Mouse (Mus musculus) brown adipose tissue, adult 24 weeks (tissue): ENCODE results near the gene Trappc6b. TPM values are rescaled to one million over a fixed set of nuclear protein-coding genes. Genes with fewer than 3 reads are reported as not detected.

Experiments
- H3K27ac ChIP-seq: fragments of 200-500 bp; replicated peaks from 2 replicates; pipeline ENCODE4 v1.5.1; 2012; ENCODE audit warnings: low read depth, mild to moderate bottlenecking, low read length
- H3K4me1 ChIP-seq: fragments of 200-500 bp; 2 replicates; pipeline ENCODE4 v1.6.1; 2012; ENCODE audit warnings: low read length, mixed read lengths; ENCODE audit not compliant: control insufficient read depth, insufficient read depth, insufficient read length
- H3K4me3 ChIP-seq: fragments of 200-500 bp; 2 replicates; pipeline ENCODE4 v1.5.1; 2012; ENCODE audit warnings: low read depth, mild to moderate bottlenecking, low read length, moderate library complexity; ENCODE audit not compliant: insufficient read depth
- polyA plus RNA-seq: library from polyadenylated mRNA; stranded (reverse); fragments of >200 nt; gene quantifications from 2 replicates; pipeline ENCODE4 v1.2.4, GENCODE M21; 2012; ENCODE audit not compliant: missing spikeins, insufficient read depth, insufficient read length

Trappc6b gene
- polyA plus RNA-seq: 97.3 and 120 TPM in 2 replicates

GRCm38 (mm10) chr12:59060993-59061595 is at the start of gene Trappc6b:
Trappc6b (minus strand) TSS chr12:59061472.
- H3K27ac ChIP-seq: peak within 1 kb of the TSS; percentile 96
- H3K4me3 ChIP-seq: peak within 1 kb of the TSS; percentile 98
- peaks cover 18% of the 10 kb centered on the region for H3K4me1 ChIP-seq

GRCm38 (mm10) chr12:59107926-59108325 is 46.7 kb upstream of the Trappc6b start:
- Histone ChIP-seq H3K4me3 (no peak overlapping the region), H3K27ac (no peak overlapping the region), H3K4me1 (no peaks in the 10 kb centered on the region)

DNA sequence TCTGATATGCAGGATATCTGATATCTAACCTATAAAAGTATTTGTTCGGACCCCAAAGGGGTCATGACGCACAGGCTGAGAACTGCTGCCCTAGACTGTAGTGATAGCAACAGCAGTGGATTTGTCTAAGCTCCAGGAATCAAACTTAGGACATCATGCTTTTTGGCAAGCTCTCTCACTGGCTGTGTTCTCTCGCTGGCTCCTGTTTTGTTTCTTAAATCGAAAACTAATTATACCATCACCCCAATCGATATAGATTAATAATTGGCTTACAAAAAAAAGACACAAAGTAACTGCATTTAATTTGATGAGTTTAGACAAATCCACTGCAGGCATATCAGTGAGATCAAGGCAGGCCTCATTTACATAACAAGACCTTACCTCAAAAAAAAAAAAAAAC is 45.2 kb upstream of the Trappc6b start:
- H3K4me1 ChIP-seq: no peaks in the 10 kb centered on the region
- no peak overlapping the region for H3K27ac ChIP-seq
- no peak overlapping the region for H3K4me3 ChIP-seq

DNA sequence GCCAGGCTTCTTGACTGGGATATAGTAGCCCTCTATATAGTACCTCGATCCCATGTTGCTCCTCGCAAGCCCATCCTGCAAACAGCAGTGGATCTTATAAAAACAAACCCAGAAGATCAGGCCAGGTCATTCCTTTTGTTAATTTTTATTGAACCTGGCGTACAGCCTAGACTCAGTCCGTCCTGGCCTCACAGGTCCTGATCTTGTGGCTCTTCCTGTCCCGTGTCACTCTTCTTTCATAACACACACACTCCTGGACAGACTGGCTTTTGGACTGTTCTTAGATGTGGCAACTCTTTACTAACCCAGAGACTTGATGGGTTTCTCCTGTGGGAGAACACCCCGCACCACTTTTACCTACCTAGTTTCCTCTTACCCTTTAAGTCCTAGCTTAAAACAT is 44.6 kb upstream of the Trappc6b start:
- H3K4me1 ChIP-seq: no peaks in the 10 kb centered on the region
- no peak overlapping the region for H3K4me3 ChIP-seq
- H3K27ac ChIP-seq: no peak overlapping the region

GRCm38 (mm10) chr12:59104771-59105170 is 43.5 kb upstream of the Trappc6b start:
- no peaks in the 10 kb centered on the region for H3K4me1 ChIP-seq
- no peak overlapping the region for H3K4me3 ChIP-seq
- no peak overlapping the region for H3K27ac ChIP-seq

- Histone ChIP-seq H3K27ac (no peak within 1 kb of the TSS), H3K4me3 (no peak within 1 kb of the TSS), H3K4me1 (no peaks in the 10 kb centered on the region)
These were observed 34.1 kb upstream of the Trappc6b start, which contains the start of gene Mia2 for GRCm38 (mm10) chr12:59095104-59096025. Mia2 (plus strand) TSS chr12:59095799.

DNA sequence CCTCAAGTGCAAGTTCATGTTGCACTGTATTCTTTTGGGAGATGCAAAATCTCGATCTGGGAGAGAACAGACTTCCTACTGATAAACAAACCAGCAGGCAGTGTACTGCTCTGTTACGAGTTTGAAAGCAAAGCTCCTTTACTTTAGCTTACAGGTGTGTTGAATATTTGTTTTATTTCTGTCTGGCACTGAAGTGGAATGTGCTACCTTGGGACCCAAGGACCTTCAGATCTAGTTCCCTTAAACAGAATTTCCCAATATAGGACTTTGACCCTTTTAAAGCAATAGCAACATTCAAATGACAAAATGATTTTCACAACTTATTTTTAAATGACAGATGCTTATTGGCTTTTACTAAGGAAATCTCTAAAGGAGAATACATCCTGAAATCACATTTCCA is 32.3 kb upstream of the Trappc6b start:
- no peak overlapping the region for H3K27ac ChIP-seq
- no peaks in the 10 kb centered on the region for H3K4me1 ChIP-seq
- no peak overlapping the region for H3K4me3 ChIP-seq

GRCm38 (mm10) chr12:59086171-59086570 is 24.9 kb upstream of the Trappc6b start:
- H3K4me1 ChIP-seq: no peaks in the 10 kb centered on the region
- no peak overlapping the region for H3K27ac ChIP-seq
- H3K4me3 ChIP-seq: no peak overlapping the region

GRCm38 (mm10) chr12:59084446-59084845 is 23.2 kb upstream of the Trappc6b start:
- Histone ChIP-seq H3K4me3 (no peak overlapping the region), H3K27ac (no peak overlapping the region), H3K4me1 (no peaks in the 10 kb centered on the region)

DNA sequence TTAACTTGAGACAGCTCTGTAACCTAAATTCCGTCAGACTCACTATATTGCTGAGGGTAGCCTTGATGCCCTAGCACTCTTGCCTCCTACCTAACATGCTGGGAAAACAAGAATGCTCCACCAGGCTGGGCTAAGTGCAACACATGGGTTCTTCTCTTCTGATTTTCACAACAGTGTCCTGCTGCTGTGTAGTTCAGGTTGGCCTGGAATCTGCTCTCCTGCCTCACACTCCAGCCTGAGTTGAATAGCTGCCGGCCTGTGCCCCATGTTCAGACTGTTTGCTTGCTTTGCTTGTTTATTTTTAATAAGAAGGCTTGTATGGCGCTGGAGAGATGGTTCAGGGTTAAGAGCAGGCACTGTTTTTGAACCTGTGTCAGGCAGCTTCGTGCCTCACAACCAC is 19.2 kb upstream of the Trappc6b start:
- Histone ChIP-seq H3K4me3 (no peak overlapping the region), H3K4me1 (no peaks in the 10 kb centered on the region), H3K27ac (no peak overlapping the region)

DNA sequence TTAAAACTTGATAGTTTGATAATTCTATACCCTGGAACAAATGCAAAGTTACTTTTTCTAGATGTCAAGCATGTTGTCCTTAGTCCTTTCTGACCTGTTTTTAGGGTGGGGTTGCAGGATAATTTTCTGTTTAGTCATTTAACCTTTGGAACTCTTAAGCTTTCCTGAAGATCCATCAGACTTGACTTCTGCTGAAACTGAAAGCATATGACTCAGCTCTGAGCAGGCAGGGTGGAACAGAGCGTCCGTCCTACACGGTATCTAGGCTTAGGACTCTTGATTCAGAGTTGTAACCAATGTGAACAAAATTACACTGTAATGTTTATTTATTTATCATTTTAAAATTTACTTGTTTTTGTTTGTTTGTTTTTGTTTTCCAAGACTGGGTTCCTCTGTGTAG is 16.6 kb upstream of the Trappc6b start:
- H3K4me1 ChIP-seq: no peaks in the 10 kb centered on the region
- no peak overlapping the region for H3K27ac ChIP-seq
- H3K4me3 ChIP-seq: no peak overlapping the region

GRCm38 (mm10) chr12:59076996-59077395 is 15.7 kb upstream of the Trappc6b start:
- H3K4me1 ChIP-seq: no peaks in the 10 kb centered on the region
- H3K4me3 ChIP-seq: no peak overlapping the region

DNA sequence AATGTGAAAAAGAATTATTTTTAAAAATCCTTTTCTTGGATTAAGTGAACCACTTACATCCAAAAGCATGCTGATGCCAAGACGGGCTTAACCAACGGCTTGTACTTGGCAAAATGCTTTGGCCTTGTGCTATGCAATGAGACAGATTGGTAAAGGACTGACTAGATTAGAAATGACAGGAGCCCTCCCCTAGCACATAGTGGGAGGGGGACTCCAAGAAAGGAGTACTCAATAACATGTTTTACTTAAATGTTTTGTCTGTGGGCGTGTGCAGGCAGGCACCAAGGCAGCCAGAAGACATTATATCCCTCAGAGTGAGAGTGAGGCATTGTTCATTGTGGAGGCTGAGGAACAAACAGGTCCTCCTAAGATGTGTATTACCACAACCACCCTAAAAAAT is 12.8 kb upstream of the Trappc6b start:
- Histone ChIP-seq H3K4me3 (no peak overlapping the region), H3K4me1 (no peaks in the 10 kb centered on the region), H3K27ac (no peak overlapping the region)

More at GRCm38 (mm10) chr12:59076996-59077395, 15.7 kb upstream of the Trappc6b start:
- no peak overlapping the region for H3K27ac ChIP-seq

DNA sequence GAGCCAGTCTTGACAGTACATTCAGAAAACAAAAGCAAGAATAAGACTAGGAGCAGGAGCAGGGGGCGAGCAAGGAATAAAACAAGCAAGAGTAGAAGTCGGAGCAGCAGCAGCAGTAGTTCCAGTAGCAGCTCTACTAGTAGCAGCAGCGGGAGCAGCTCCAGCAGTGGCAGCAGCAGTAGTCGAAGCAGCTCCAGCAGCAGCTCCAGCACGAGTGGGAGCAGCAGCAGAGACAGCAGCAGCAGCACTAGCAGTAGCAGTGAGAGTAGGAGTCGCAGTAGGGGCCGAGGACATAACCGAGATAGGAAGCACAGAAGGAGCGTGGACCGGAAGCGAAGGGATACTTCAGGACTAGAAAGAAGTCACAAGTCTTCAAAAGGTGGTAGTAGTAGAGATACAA is 11.0 kb upstream of the Trappc6b start:
- no peak overlapping the region for H3K27ac ChIP-seq
- H3K4me1 ChIP-seq: no peaks in the 10 kb centered on the region
- no peak overlapping the region for H3K4me3 ChIP-seq

GRCm38 (mm10) chr12:59068791-59069190 is 7.5 kb upstream of the Trappc6b start:
- H3K4me1 ChIP-seq: no peaks in the 10 kb centered on the region

DNA sequence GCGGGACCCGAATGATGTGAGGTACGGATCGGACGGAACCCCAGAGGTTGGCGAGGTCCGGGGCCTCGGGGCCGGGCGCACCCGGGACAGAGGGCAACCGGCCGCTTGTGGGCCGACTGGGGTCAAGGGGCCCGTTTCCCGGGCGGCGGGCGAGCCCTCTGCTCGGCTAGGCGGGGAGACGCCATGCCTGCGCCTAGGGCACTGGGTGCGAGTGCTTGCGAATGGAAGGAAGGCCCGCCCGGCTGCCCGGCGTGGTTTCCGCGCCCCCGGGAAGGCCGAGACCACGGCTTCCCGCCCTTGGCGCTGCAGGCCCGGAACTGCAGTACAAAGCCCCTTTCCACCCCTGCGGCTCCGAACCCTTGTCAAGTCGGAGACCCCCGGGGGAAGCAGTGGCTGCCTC is 5.8 kb upstream of the Trappc6b start:
- Histone ChIP-seq H3K4me3 (peak overlapping the region; percentile 94), H3K4me1 (no peaks in the 10 kb centered on the region), H3K27ac (peak overlapping the region; percentile 74)

More at GRCm38 (mm10) chr12:59068791-59069190, 7.5 kb upstream of the Trappc6b start:
- Histone ChIP-seq H3K4me3 (no peak overlapping the region), H3K27ac (no peak overlapping the region)
